8 mouse cellular contexts compared by ENCODE assay signal in the genomic region with DNA sequence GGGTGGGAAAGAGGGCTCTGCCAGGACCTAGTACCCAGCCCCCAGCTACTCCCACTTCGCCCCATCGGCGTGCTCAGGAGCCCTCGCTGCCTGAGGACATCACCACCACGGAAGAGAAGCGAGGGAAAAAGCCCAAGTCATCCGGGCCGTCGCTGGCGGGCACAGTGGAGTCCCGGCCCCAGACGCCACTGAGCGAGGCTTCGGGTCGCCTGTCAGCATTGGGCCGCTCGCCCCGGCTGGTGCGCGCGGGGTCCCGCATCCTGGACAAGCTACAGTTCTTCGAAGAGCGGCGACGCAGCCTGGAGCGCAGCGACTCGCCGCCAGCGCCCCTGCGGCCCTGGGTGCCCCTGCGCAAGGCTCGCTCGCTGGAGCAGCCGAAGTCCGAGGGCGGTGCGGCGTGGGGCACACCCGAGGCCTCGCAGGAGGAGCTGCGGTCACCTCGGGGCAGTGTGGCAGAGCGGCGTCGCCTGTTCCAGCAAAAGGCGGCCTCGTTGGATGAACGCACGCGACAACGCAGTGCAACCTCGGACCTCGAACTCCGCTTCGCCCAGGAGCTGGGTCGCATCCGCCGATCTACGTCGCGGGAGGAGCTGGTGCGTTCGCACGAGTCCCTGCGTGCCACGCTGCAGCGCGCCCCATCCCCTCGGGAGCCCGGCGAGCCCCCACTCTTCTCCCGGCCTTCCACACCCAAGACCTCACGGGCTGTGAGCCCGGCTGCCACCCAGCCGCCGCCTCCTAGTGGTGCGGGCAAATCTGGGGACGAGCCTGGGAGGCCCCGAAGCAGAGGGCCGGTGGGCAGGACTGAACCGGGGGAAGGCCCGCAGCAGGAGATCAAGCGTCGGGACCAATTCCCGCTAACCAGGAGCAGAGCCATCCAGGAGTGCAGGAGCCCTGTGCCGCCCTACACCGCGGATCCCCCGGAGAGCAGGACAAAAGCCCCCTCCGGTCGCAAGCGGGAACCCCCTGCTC. TPM values are rescaled to one million over a fixed set of nuclear protein-coding genes. Genes with fewer than 3 reads are reported as not detected.
A peak's percentile ranks its signal among the peaks of the same experiment; 100 is the strongest.
DNase-seq lines count a peak whose midpoint lies in the region; ATAC-seq and TF ChIP-seq lines count a peak whose summit lies in the region.

No protein-coding gene starts in this region.

- peak overlapping the region; percentile 2 for H3K9ac ChIP-seq in ES-E14 (ENCODE audit: insufficient read depth, low read depth, low read length, poor library complexity, severe bottlenecking)
- peak overlapping the region; percentile 49 for H3K9ac ChIP-seq in forebrain, embryonic 16.5 days (replicated peaks; ENCODE audit: low read depth, low read length)

- DNase-seq in cerebellum, postnatal 10 days, result peak; percentile 37 to 54
- no peak for DNase-seq in ES-E14 (ENCODE audit: low read depth, low spot score)
- peak; percentile 56 for DNase-seq in midbrain, embryonic 10.5 days (ENCODE audit: low spot score)
- DNase-seq in left cerebral cortex, adult 11 months (ENCODE audit: low spot score), result no peak
- no peak for DNase-seq in frontal cortex, postnatal 14 days (ENCODE audit: low spot score in 2 of 2)
- no peak for DNase-seq in spleen, postnatal 14 days (ENCODE audit: low spot score in 2 of 2)

- peaks cover 0 to 8% of the 10 kb centered on the region in 2 experiments; a peak in 1 of 4 replicates for H3K4me1 ChIP-seq in ES-E14 (ENCODE audit: control insufficient read depth in 2 of 2, insufficient read depth in 2 of 2, low read length in 2 of 2, poor library complexity in 1 of 2)
- peaks cover 39% of the 10 kb centered on the region for H3K4me1 ChIP-seq in forebrain, embryonic 16.5 days (replicated peaks; ENCODE audit: control insufficient read depth, insufficient read depth, low read length)
- peaks cover 59% of the 10 kb centered on the region for H3K4me1 ChIP-seq in midbrain, embryonic 10.5 days

- peak overlapping the region; percentile 32 to 40; a peak in 3 of 4 replicates for H3K4me3 ChIP-seq in ES-E14 (ENCODE audit: insufficient read depth in 1 of 2, low read depth in 1 of 2, low read length in 2 of 2, poor library complexity in 1 of 2, severe bottlenecking in 1 of 2)
- H3K4me3 ChIP-seq in forebrain, embryonic 16.5 days (replicated peaks; ENCODE audit: low read length), result peak overlapping the region; percentile 38
- H3K4me3 ChIP-seq in midbrain, embryonic 10.5 days, result peak overlapping the region; percentile 48

- no peak overlapping the region for H3K27ac ChIP-seq in ES-E14 (ENCODE audit: insufficient read depth, low read depth, low read length, poor library complexity, severe bottlenecking)
- H3K27ac ChIP-seq in forebrain, embryonic 16.5 days (ENCODE audit: low read length), result no peak overlapping the region
- H3K27ac ChIP-seq in midbrain, embryonic 10.5 days (replicated peaks), result peak overlapping the region; percentile 68

- peaks cover 32% of the 10 kb centered on the region for H3K27me3 ChIP-seq in forebrain, embryonic 16.5 days (replicated peaks; ENCODE audit: control insufficient read depth, insufficient read depth, low read length)
- peaks cover 87% of the 10 kb centered on the region for H3K27me3 ChIP-seq in midbrain, embryonic 10.5 days (ENCODE audit: low read depth, poor library complexity, severe bottlenecking)

- no peaks in the 10 kb centered on the region for H3K9me3 ChIP-seq in ES-E14 (ENCODE audit: control insufficient read depth, insufficient read depth, low read depth, low read length)
- no peaks in the 10 kb centered on the region for H3K9me3 ChIP-seq in forebrain, embryonic 16.5 days (ENCODE audit: control insufficient read depth, low read length)
- H3K9me3 ChIP-seq in midbrain, embryonic 10.5 days (replicated peaks), result no peaks in the 10 kb centered on the region

- peak overlapping the region; percentile 63 for H3K4me2 ChIP-seq in forebrain, embryonic 16.5 days (ENCODE audit: low read length)

- 3% methylated on average over 94 of the region's 94 CpGs for WGBS in forebrain, embryonic 16.5 days
- WGBS in midbrain, embryonic 10.5 days, result 4% methylated on average over 94 of the region's 94 CpGs

- no peak for ATAC-seq in cerebellum, adult (ENCODE audit: insufficient number of reproducible peaks, low FRiP score, low TSS enrichment)
- peak; percentile 22 for ATAC-seq in forebrain, embryonic 16.5 days

- peaks cover 2% of the 10 kb centered on the region; the same call in 1 of the 2 replicates for H3K36me3 ChIP-seq in ES-E14 (ENCODE audit: control insufficient read depth, insufficient read depth, low read length, poor library complexity, severe bottlenecking)
- H3K36me3 ChIP-seq in forebrain, embryonic 16.5 days (ENCODE audit: control insufficient read depth, insufficient read depth), result no peaks in the 10 kb centered on the region
- H3K36me3 ChIP-seq in midbrain, embryonic 10.5 days, result no peaks in the 10 kb centered on the region

- in situ Hi-C loops in ES-E14 (cut with MboI; ENCODE audit: low sequenced_read_pairs in 2 of 2, unreplicated experiment in 2 of 2), result no loop called here

TF ChIP-seq in ES-E14, 5 proteins besides CTCF, POLR2A, EP300 and RAD21:
- TF ChIP-seq ZNF384 (IDR thresholded peaks at IDR 0.05; ENCODE audit: low read depth, low read length) (no peak), ZC3H11A (IDR thresholded peaks at IDR 0.05; ENCODE audit: borderline replicate concordance, low read depth, low read length) (no peak), CHD2 (IDR thresholded peaks at IDR 0.05; ENCODE audit: low read depth, low read length) (no peak), HCFC1 (IDR thresholded peaks at IDR 0.05; ENCODE audit: borderline replicate concordance, insufficient read depth, low read length) (no peak), MAFK (IDR thresholded peaks at IDR 0.05; ENCODE audit: insufficient read depth, low read depth, low read length) (no peak)
TF ChIP-seq in ES-E14: peak in this region for 0.

RNA-seq across cellular contexts. Expression of a gene that starts 13.1 kb away (rescaled TPM):
- total RNA-seq in ES-E14 (2012; rRNA removed), result 16.9 and 31.2 TPM in 2 replicates
- 10.7 and 12.9 TPM in 2 replicates for polyA plus RNA-seq in forebrain, embryonic 16.5 days (2015; fragmentation: Nextera tagmentation; extraction: Ambion mirVana)
- 23.6 and 26.9 TPM in 2 replicates for polyA plus RNA-seq in midbrain, embryonic 10.5 days (2016; fragmentation: Nextera tagmentation; extraction: Ambion mirVana)

RNA-seq across cellular contexts. Expression of a gene that starts 28.1 kb away (rescaled TPM):
- total RNA-seq in ES-E14 (2012; rRNA removed), result 10.8 and 19.4 TPM in 2 replicates
- 1.2 and 1.5 TPM in 2 replicates for polyA plus RNA-seq in forebrain, embryonic 16.5 days (2015; fragmentation: Nextera tagmentation; extraction: Ambion mirVana)
- polyA plus RNA-seq in midbrain, embryonic 10.5 days (2016; fragmentation: Nextera tagmentation; extraction: Ambion mirVana), result 1.1 and 2.8 TPM in 2 replicates

RNA-seq across cellular contexts. Expression of a gene that starts 47.5 kb away (rescaled TPM):
- 40.2 and 51.6 TPM in 2 replicates for total RNA-seq in ES-E14 (2012; rRNA removed)
- 86.4 and 93.1 TPM in 2 replicates for polyA plus RNA-seq in forebrain, embryonic 16.5 days (2015; fragmentation: Nextera tagmentation; extraction: Ambion mirVana)
- polyA plus RNA-seq in midbrain, embryonic 10.5 days (2016; fragmentation: Nextera tagmentation; extraction: Ambion mirVana), result 70.2 and 73.1 TPM in 2 replicates

Comparison
In these comparisons a context has a peak if more than half of its experiments do, and no peak if none do; other contexts are left out.
1. DNase-seq: peak in cerebellum, postnatal 10 days (2 of 2) and midbrain, embryonic 10.5 days (single experiment); none in ES-E14 (single experiment), left cerebral cortex, adult 11 months (single experiment), frontal cortex, postnatal 14 days (0 of 2) and spleen, postnatal 14 days (0 of 2).
2. Peak in every context shown above with its lines, with median percentiles within 50 percentile points of each other: H3K4me3 ChIP-seq.